Mouse (Mus musculus) Muller cell, postnatal 12 days (primary cell): ENCODE measurements around the gene Tfr2.
"Not testable (repeated sequence)": the region's sequence is repeated elsewhere in the genome, so short reads cannot be mapped to it uniquely, and the experiment has no call there.

Experiments used
- DNase-seq: peaks from one replicate; pipeline ENCODE4 v3.0.0-alpha.2; 2015; ENCODE audit errors: inconsistent ontology term

The Tfr2 gene

GRCm38 (mm10) chr5:137583670-137584169 lies 14.1 kb downstream of the Tfr2 start:
- peak; percentile 40 for DNase-seq

GRCm38 (mm10) chr5:137584976-137585375 lies 15.3 kb downstream of the Tfr2 start:
- DNase-seq: no peak

- no peak for DNase-seq
Measured at GRCm38 (mm10) chr5:137590507-137590906, 20.9 kb downstream of the Tfr2 start.

GRCm38 (mm10) chr5:137595921-137596320 lies 26.3 kb downstream of the Tfr2 start:
- DNase-seq: no peak

GRCm38 (mm10) chr5:137596601-137597261 lies 27.1 kb downstream of the Tfr2 start:
- DNase-seq: no peak

- no peak for DNase-seq
Measured at GRCm38 (mm10) chr5:137597625-137598024, 28.0 kb downstream of the Tfr2 start.

GRCm38 (mm10) chr5:137598100-137598826 lies 28.6 kb downstream of the Tfr2 start:
- no peak for DNase-seq

- DNase-seq: no peak
Measured at GRCm38 (mm10) chr5:137599600-137599999, 30.0 kb downstream of the Tfr2 start.

- no peak for DNase-seq
Measured at GRCm38 (mm10) chr5:137600281-137600618, 30.6 kb downstream of the Tfr2 start.

- DNase-seq: peak; percentile 97
Measured at GRCm38 (mm10) chr5:137600619-137601364, 31.2 kb downstream of the Tfr2 start, which contains the start of gene Mospd3. TSS of gene Mospd3 (minus strand) at chr5:137601058.

GRCm38 (mm10) chr5:137601365-137601729 lies 31.7 kb downstream of the Tfr2 start:
- DNase-seq: no peak

GRCm38 (mm10) chr5:137607860-137608653 lies 38.4 kb downstream of the Tfr2 start:
- DNase-seq: no peak

GRCm38 (mm10) chr5:137608654-137609190 lies 39.1 kb downstream of the Tfr2 start:
- DNase-seq: no peak

- no peak for DNase-seq
Measured at GRCm38 (mm10) chr5:137609292-137609691, 39.7 kb downstream of the Tfr2 start.

GRCm38 (mm10) chr5:137610056-137610455 lies 40.4 kb downstream of the Tfr2 start:
- DNase-seq: no peak

GRCm38 (mm10) chr5:137610548-137611244 lies 41.1 kb downstream of the Tfr2 start:
- peak; percentile 90 for DNase-seq

- DNase-seq: peak; percentile 83
Measured at GRCm38 (mm10) chr5:137611245-137611602, 41.6 kb downstream of the Tfr2 start.

- no peak for DNase-seq
Measured at GRCm38 (mm10) chr5:137613076-137613475, 43.4 kb downstream of the Tfr2 start.

- peak; percentile 47 for DNase-seq
Measured at GRCm38 (mm10) chr5:137613550-137613949, 43.9 kb downstream of the Tfr2 start, which contains the start of gene Pcolce. TSS of gene Pcolce (minus strand) at chr5:137613784.

GRCm38 (mm10) chr5:137614921-137615320 lies 45.3 kb downstream of the Tfr2 start:
- not testable (repeated sequence) for DNase-seq

- DNase-seq: no peak
Measured at GRCm38 (mm10) chr5:137615347-137615746, 45.7 kb downstream of the Tfr2 start.
